Mouse (Mus musculus): ENCODE data around the gene Mrm2. TPM values are rescaled to one million over a fixed set of nuclear protein-coding genes. Genes with fewer than 3 reads are reported as not detected.
"Not testable (repeated sequence)": the region's sequence is repeated elsewhere in the genome, so short reads cannot be mapped to it uniquely, and the experiment has no call there.

Mrm2 gene
- polyA plus RNA-seq, 1 experiment from 2014 or later: 19.3 TPM

GRCm38 (mm10) chr5:140370446-140371254 lies 39.0 kb upstream of the Mrm2 start:
- H3K4me1 ChIP-seq (ENCODE audit: control insufficient read depth, insufficient read depth, low read length): peaks cover 6% of the 10 kb centered on the region; the same call in 1 of the 2 replicates
- no peak for ATAC-seq (ENCODE audit: insufficient number of reproducible peaks, insufficient read depth, low FRiP score, low read depth)
- no peaks in the 10 kb centered on the region for H3K36me3 ChIP-seq (ENCODE audit: control insufficient read depth, insufficient read depth, low read length)
- H3K4me3 ChIP-seq (ENCODE audit: low read depth, low read length): no peak overlapping the region
- no peaks in the 10 kb centered on the region for H3K27me3 ChIP-seq (ENCODE audit: control insufficient read depth, insufficient read depth, low read length)
- H3K9me3 ChIP-seq (ENCODE audit: control insufficient read depth, low read depth, low read length): no peaks in the 10 kb centered on the region; the same call in 1 of the 2 replicates
- 51% methylated on average over 6 of the region's 6 CpGs for WGBS
- H3K4me2 ChIP-seq (replicated peaks; ENCODE audit: low read depth, low read length): no peak overlapping the region
- H3K9ac ChIP-seq (replicated peaks; ENCODE audit: low read depth, low read length): no peak overlapping the region
- 0 out of 2 replicates have a peak overlapping the region, but pooled peaks have one; percentile 6 for H3K27ac ChIP-seq (ENCODE audit: low read length)

DNA sequence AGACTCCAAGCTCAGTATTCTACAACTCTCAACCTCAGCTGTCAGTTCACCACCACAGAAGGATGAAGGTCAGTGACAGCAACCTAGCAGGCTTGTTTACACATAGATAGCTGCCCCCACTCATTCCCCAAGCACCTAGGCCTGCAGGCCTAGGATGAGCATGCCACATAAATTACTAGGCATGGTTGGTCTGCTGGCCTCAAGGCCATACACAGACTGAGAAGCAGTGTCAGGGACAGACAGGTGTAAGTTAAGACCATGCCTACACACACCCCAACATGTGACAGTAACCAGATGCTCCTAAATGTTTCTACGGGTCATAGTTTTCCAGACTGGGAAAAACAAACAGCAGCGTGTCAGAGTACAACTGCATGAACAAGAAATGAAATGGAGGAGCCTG lies 37.8 kb upstream of the Mrm2 start:
- H3K27ac ChIP-seq (ENCODE audit: low read length): no peak overlapping the region

GRCm38 (mm10) chr5:140368926-140369325 lies 37.2 kb upstream of the Mrm2 start:
- Histone ChIP-seq H3K4me3 (ENCODE audit: low read depth, low read length) (no peak overlapping the region), H3K27ac (ENCODE audit: low read length) (no peak overlapping the region), H3K36me3 (ENCODE audit: control insufficient read depth, insufficient read depth, low read length) (no peaks in the 10 kb centered on the region), H3K9me3 (ENCODE audit: control insufficient read depth, low read depth, low read length) (no peaks in the 10 kb centered on the region; the same call in 1 of the 2 replicates), H3K4me1 (ENCODE audit: control insufficient read depth, insufficient read depth, low read length) (peaks cover 6% of the 10 kb centered on the region; the same call in 1 of the 2 replicates), H3K27me3 (ENCODE audit: control insufficient read depth, insufficient read depth, low read length) (no peaks in the 10 kb centered on the region), H3K9ac (replicated peaks; ENCODE audit: low read depth, low read length) (no peak overlapping the region), H3K4me2 (replicated peaks; ENCODE audit: low read depth, low read length) (no peak overlapping the region)
- WGBS: 96% methylated on average over 4 of the region's 4 CpGs
- no peak for ATAC-seq (ENCODE audit: insufficient number of reproducible peaks, insufficient read depth, low FRiP score, low read depth)

More for the DNA sequence above, 37.8 kb upstream of the Mrm2 start:
- no peaks in the 10 kb centered on the region for H3K27me3 ChIP-seq (ENCODE audit: control insufficient read depth, insufficient read depth, low read length)
- H3K4me1 ChIP-seq (ENCODE audit: control insufficient read depth, insufficient read depth, low read length): peaks cover 6% of the 10 kb centered on the region; the same call in 1 of the 2 replicates
- no peak for ATAC-seq (ENCODE audit: insufficient number of reproducible peaks, insufficient read depth, low FRiP score, low read depth)
- no peak overlapping the region for H3K4me3 ChIP-seq (ENCODE audit: low read depth, low read length)
- H3K36me3 ChIP-seq (ENCODE audit: control insufficient read depth, insufficient read depth, low read length): no peaks in the 10 kb centered on the region
- 56% methylated on average over 2 of the region's 2 CpGs for WGBS
- H3K4me2 ChIP-seq (replicated peaks; ENCODE audit: low read depth, low read length): no peak overlapping the region
- H3K9ac ChIP-seq (replicated peaks; ENCODE audit: low read depth, low read length): no peak overlapping the region
- H3K9me3 ChIP-seq (ENCODE audit: control insufficient read depth, low read depth, low read length): no peaks in the 10 kb centered on the region; the same call in 1 of the 2 replicates

GRCm38 (mm10) chr5:140368126-140368525 lies 36.4 kb upstream of the Mrm2 start:
- not testable (repeated sequence) for H3K27ac ChIP-seq (ENCODE audit: low read length); H3K4me1 ChIP-seq (ENCODE audit: control insufficient read depth, insufficient read depth, low read length); H3K9ac ChIP-seq (replicated peaks; ENCODE audit: low read depth, low read length); H3K9me3 ChIP-seq (ENCODE audit: control insufficient read depth, low read depth, low read length); H3K36me3 ChIP-seq (ENCODE audit: control insufficient read depth, insufficient read depth, low read length); H3K27me3 ChIP-seq (ENCODE audit: control insufficient read depth, insufficient read depth, low read length); ATAC-seq (ENCODE audit: insufficient number of reproducible peaks, insufficient read depth, low FRiP score, low read depth); H3K4me2 ChIP-seq (replicated peaks; ENCODE audit: low read depth, low read length); H3K4me3 ChIP-seq (ENCODE audit: low read depth, low read length)
- 80% methylated on average over 2 of the region's 2 CpGs for WGBS

- H3K9ac ChIP-seq (replicated peaks; ENCODE audit: low read depth, low read length): no peak overlapping the region
- H3K27ac ChIP-seq (ENCODE audit: low read length): no peak overlapping the region
- no peaks in the 10 kb centered on the region for H3K4me1 ChIP-seq (ENCODE audit: control insufficient read depth, insufficient read depth, low read length)
- no peak for ATAC-seq (ENCODE audit: insufficient number of reproducible peaks, insufficient read depth, low FRiP score, low read depth)
- H3K4me2 ChIP-seq (replicated peaks; ENCODE audit: low read depth, low read length): no peak overlapping the region
- no peaks in the 10 kb centered on the region; the same call in 1 of the 2 replicates for H3K9me3 ChIP-seq (ENCODE audit: control insufficient read depth, low read depth, low read length)
- H3K36me3 ChIP-seq (ENCODE audit: control insufficient read depth, insufficient read depth, low read length): no peaks in the 10 kb centered on the region
- H3K4me3 ChIP-seq (ENCODE audit: low read depth, low read length): no peak overlapping the region
- no peaks in the 10 kb centered on the region for H3K27me3 ChIP-seq (ENCODE audit: control insufficient read depth, insufficient read depth, low read length)
- 73% methylated on average over 5 of the region's 5 CpGs for WGBS
Observed at GRCm38 (mm10) chr5:140364415-140364814, 32.7 kb upstream of the Mrm2 start.

GRCm38 (mm10) chr5:140359930-140360674 lies 28.4 kb upstream of the Mrm2 start:
- no peak overlapping the region for H3K4me2 ChIP-seq (replicated peaks; ENCODE audit: low read depth, low read length)
- H3K9ac ChIP-seq (replicated peaks; ENCODE audit: low read depth, low read length): no peak overlapping the region
- H3K4me3 ChIP-seq (ENCODE audit: low read depth, low read length): no peak overlapping the region
- no peaks in the 10 kb centered on the region; the same call in 1 of the 2 replicates for H3K36me3 ChIP-seq (ENCODE audit: control insufficient read depth, insufficient read depth, low read length)
- WGBS: 79% methylated on average over 14 of the region's 14 CpGs
- H3K9me3 ChIP-seq (ENCODE audit: control insufficient read depth, low read depth, low read length): no peaks in the 10 kb centered on the region
- ATAC-seq (ENCODE audit: insufficient number of reproducible peaks, insufficient read depth, low FRiP score, low read depth): no peak
- no peaks in the 10 kb centered on the region for H3K27me3 ChIP-seq (ENCODE audit: control insufficient read depth, insufficient read depth, low read length)
- H3K4me1 ChIP-seq (ENCODE audit: control insufficient read depth, insufficient read depth, low read length): no peaks in the 10 kb centered on the region
- H3K27ac ChIP-seq (ENCODE audit: low read length): no peak overlapping the region

DNA sequence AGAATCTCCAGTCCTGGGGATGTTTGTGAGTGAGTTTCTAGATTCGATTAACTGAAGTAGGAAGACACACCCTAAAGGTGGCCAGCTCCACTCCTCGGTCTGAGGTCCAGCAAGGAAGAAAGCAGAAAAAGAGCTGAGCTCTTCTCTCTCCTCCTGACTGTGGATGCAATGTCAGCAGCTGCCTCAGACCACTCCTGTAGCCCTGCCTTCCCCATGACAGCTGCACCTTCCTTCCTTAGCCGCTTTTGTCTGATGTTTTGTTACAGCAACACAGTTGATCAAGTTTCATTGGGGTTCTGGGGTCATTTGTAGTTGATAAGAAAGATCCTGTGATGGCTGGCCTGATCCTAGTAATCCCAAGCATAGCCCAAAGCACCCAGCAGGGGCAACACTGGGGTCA lies 25.8 kb upstream of the Mrm2 start:
- Histone ChIP-seq H3K4me2 (replicated peaks; ENCODE audit: low read depth, low read length) (no peak overlapping the region), H3K27me3 (ENCODE audit: control insufficient read depth, insufficient read depth, low read length) (no peaks in the 10 kb centered on the region), H3K4me3 (ENCODE audit: low read depth, low read length) (no peak overlapping the region), H3K4me1 (ENCODE audit: control insufficient read depth, insufficient read depth, low read length) (no peaks in the 10 kb centered on the region), H3K27ac (ENCODE audit: low read length) (no peak overlapping the region), H3K9me3 (ENCODE audit: control insufficient read depth, low read depth, low read length) (no peaks in the 10 kb centered on the region), H3K9ac (replicated peaks; ENCODE audit: low read depth, low read length) (no peak overlapping the region), H3K36me3 (ENCODE audit: control insufficient read depth, insufficient read depth, low read length) (peaks cover 5% of the 10 kb centered on the region)
- no peak for ATAC-seq (ENCODE audit: insufficient number of reproducible peaks, insufficient read depth, low FRiP score, low read depth)
- 90% methylated on average over 3 of the region's 3 CpGs for WGBS

GRCm38 (mm10) chr5:140355934-140356333 lies 24.2 kb upstream of the Mrm2 start:
- no peaks in the 10 kb centered on the region for H3K4me1 ChIP-seq (ENCODE audit: control insufficient read depth, insufficient read depth, low read length)
- no peak overlapping the region for H3K4me3 ChIP-seq (ENCODE audit: low read depth, low read length)
- no peak overlapping the region for H3K9ac ChIP-seq (replicated peaks; ENCODE audit: low read depth, low read length)
- no peak overlapping the region for H3K4me2 ChIP-seq (replicated peaks; ENCODE audit: low read depth, low read length)
- no peaks in the 10 kb centered on the region for H3K9me3 ChIP-seq (ENCODE audit: control insufficient read depth, low read depth, low read length)
- no peak for ATAC-seq (ENCODE audit: insufficient number of reproducible peaks, insufficient read depth, low FRiP score, low read depth)
- 86% methylated on average over 11 of the region's 11 CpGs for WGBS
- no peaks in the 10 kb centered on the region for H3K27me3 ChIP-seq (ENCODE audit: control insufficient read depth, insufficient read depth, low read length)
- H3K36me3 ChIP-seq (ENCODE audit: control insufficient read depth, insufficient read depth, low read length): peaks cover 18% of the 10 kb centered on the region
- H3K27ac ChIP-seq (ENCODE audit: low read length): no peak overlapping the region
